21 mouse cellular contexts compared by ENCODE assay signal in the genomic region with DNA sequence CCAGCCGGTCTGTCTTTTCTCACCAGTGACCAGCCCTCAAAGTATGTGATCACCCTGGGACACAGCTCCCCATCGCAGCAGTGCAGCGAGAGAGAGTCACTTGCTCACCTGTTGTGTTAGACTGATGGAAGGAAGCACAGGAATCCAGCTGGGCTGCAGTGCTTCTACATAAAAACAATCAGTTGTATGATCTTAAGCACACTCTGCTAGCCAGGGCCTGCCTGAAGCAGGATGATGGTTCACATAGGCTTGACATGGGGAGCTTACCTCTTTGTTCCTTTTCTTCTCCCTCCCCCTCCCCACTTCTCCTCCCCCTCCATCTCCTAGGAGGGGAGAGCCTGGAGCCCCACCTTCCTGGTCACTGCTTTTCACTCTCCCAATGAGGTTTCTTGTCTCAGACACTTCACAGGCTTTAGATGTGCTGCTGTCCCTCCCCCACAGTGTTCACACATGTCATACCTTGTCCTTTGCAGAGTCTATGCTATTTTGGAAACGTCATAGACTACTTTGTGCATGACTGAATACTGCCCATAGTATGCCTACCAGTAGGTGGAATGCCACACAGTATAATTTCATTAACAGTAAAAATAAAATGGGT.
A peak's percentile ranks its signal among the peaks of the same experiment; 100 is the strongest.
DNase-seq lines count a peak whose midpoint lies in the region; ATAC-seq lines count a peak whose summit lies in the region.
"Had no signal": no experiment of that assay in that cellular context is flagged by ENCODE, and none has a peak within 500 bp of the region (broad histone marks: within the 10 kb centered on the region; RNA-seq: fewer than 3 reads in every experiment).

No protein-coding gene starts in this region.

- no peak for ATAC-seq in heart, embryonic 13.5 days (ENCODE audit: extremely low read depth, insufficient number of reproducible peaks, low FRiP score, low TSS enrichment)
- ATAC-seq in embryonic facial prominence, embryonic 11.5 days (replicated peaks; ENCODE audit: insufficient number of reproducible peaks, low FRiP score, low TSS enrichment, low read depth) = no peak; the same call in 1 of the 2 replicates
- ATAC-seq in intestine, embryonic 16.5 days = peak; percentile 31; the same call in 1 of the 2 replicates
- peak; percentile 66 for ATAC-seq in stomach, embryonic 16.5 days (ENCODE audit: insufficient read depth, low FRiP score)
- ATAC-seq in megakaryocyte progenitor cell, adult 5-6 weeks (replicated peaks; ENCODE audit: poor library complexity) = no peak
- ATAC-seq: activated CD4-positive, CD25-positive, alpha-beta regulatory T cell, adult 4 months; forebrain, postnatal 0 days had no signal

- H3K4me1 ChIP-seq in heart, embryonic 13.5 days = peaks cover 12% of the 10 kb centered on the region
- no peaks in the 10 kb centered on the region for H3K4me1 ChIP-seq in embryonic facial prominence, embryonic 11.5 days (ENCODE audit: control insufficient read depth, insufficient read depth, low read length)
- H3K4me1 ChIP-seq in intestine, embryonic 16.5 days (ENCODE audit: control insufficient read depth, insufficient read depth, low read length) = no peaks in the 10 kb centered on the region
- no peaks in the 10 kb centered on the region for H3K4me1 ChIP-seq in stomach, embryonic 16.5 days (ENCODE audit: control insufficient read depth, insufficient read depth, low read length)
- H3K4me1 ChIP-seq: hindbrain, embryonic 15.5 days; neural tube, embryonic 13.5 days had no signal

- no peak overlapping the region for H3K9ac ChIP-seq in heart, embryonic 13.5 days
- no peak overlapping the region for H3K9ac ChIP-seq in embryonic facial prominence, embryonic 11.5 days (replicated peaks; ENCODE audit: low read length)
- H3K9ac ChIP-seq in intestine, embryonic 16.5 days (ENCODE audit: low read depth, low read length) = no peak overlapping the region
- no peak overlapping the region for H3K9ac ChIP-seq in stomach, embryonic 16.5 days (ENCODE audit: low read length)
- H3K9ac ChIP-seq: forebrain, postnatal 0 days; hindbrain, embryonic 15.5 days; neural tube, embryonic 13.5 days had no signal

- H3K36me3 ChIP-seq in heart, embryonic 13.5 days = no peaks in the 10 kb centered on the region
- no peaks in the 10 kb centered on the region for H3K36me3 ChIP-seq in embryonic facial prominence, embryonic 11.5 days (replicated peaks; ENCODE audit: control insufficient read depth, insufficient read depth, low read depth, low read length)
- no peaks in the 10 kb centered on the region for H3K36me3 ChIP-seq in intestine, embryonic 16.5 days (ENCODE audit: control insufficient read depth, insufficient read depth, low read length)
- H3K36me3 ChIP-seq in stomach, embryonic 16.5 days (ENCODE audit: control insufficient read depth, insufficient read depth, low read length) = no peaks in the 10 kb centered on the region
- H3K36me3 ChIP-seq: hindbrain, embryonic 15.5 days; neural tube, embryonic 13.5 days had no signal

- H3K27me3 ChIP-seq in heart, embryonic 13.5 days (replicated peaks) = no peaks in the 10 kb centered on the region
- no peaks in the 10 kb centered on the region for H3K27me3 ChIP-seq in embryonic facial prominence, embryonic 11.5 days (ENCODE audit: control insufficient read depth, insufficient read depth, low read length)
- no peaks in the 10 kb centered on the region for H3K27me3 ChIP-seq in intestine, embryonic 16.5 days (replicated peaks; ENCODE audit: control insufficient read depth, insufficient read depth, low read length)
- H3K27me3 ChIP-seq in stomach, embryonic 16.5 days (ENCODE audit: control insufficient read depth, insufficient read depth, low read length) = no peaks in the 10 kb centered on the region
- H3K27me3 ChIP-seq: hindbrain, embryonic 15.5 days; neural tube, embryonic 13.5 days had no signal

- WGBS in heart, embryonic 13.5 days = 25% methylated on average over 4 of the region's 4 CpGs
- WGBS in embryonic facial prominence, embryonic 11.5 days = 26% methylated on average over 4 of the region's 4 CpGs
- 36% methylated on average over 4 of the region's 4 CpGs for WGBS in intestine, embryonic 16.5 days
- 31% methylated on average over 4 of the region's 4 CpGs for WGBS in stomach, embryonic 16.5 days

- H3K4me3 ChIP-seq in heart, embryonic 13.5 days = no peak overlapping the region
- no peak overlapping the region for H3K4me3 ChIP-seq in embryonic facial prominence, embryonic 11.5 days (ENCODE audit: low read depth, low read length)
- H3K4me3 ChIP-seq in intestine, embryonic 16.5 days (ENCODE audit: low read length) = no peak overlapping the region
- no peak overlapping the region for H3K4me3 ChIP-seq in stomach, embryonic 16.5 days (replicated peaks; ENCODE audit: low read length)
- H3K4me3 ChIP-seq: hindbrain, embryonic 15.5 days; neural tube, embryonic 13.5 days had no signal

- peak overlapping the region; percentile 20; the same call in 1 of the 2 replicates for H3K4me2 ChIP-seq in heart, embryonic 13.5 days
- H3K4me2 ChIP-seq in embryonic facial prominence, embryonic 11.5 days (ENCODE audit: low read depth, low read length) = no peak overlapping the region
- H3K4me2 ChIP-seq in intestine, embryonic 16.5 days (ENCODE audit: low read depth, low read length) = no peak overlapping the region
- H3K4me2 ChIP-seq in stomach, embryonic 16.5 days (ENCODE audit: low read depth, low read length) = no peak overlapping the region; the same call in 1 of the 2 replicates
- H3K4me2 ChIP-seq: hindbrain, embryonic 15.5 days; neural tube, embryonic 13.5 days had no signal

- no peaks in the 10 kb centered on the region for H3K9me3 ChIP-seq in heart, embryonic 13.5 days
- H3K9me3 ChIP-seq in embryonic facial prominence, embryonic 11.5 days (replicated peaks; ENCODE audit: control insufficient read depth, low read length) = no peaks in the 10 kb centered on the region
- no peaks in the 10 kb centered on the region for H3K9me3 ChIP-seq in intestine, embryonic 16.5 days (ENCODE audit: control insufficient read depth, low read length)
- H3K9me3 ChIP-seq in stomach, embryonic 16.5 days (replicated peaks; ENCODE audit: control insufficient read depth, low read length) = no peaks in the 10 kb centered on the region
- H3K9me3 ChIP-seq: hindbrain, embryonic 15.5 days; neural tube, embryonic 13.5 days had no signal

- no peak overlapping the region for H3K27ac ChIP-seq in heart, embryonic 13.5 days (replicated peaks)
- no peak overlapping the region for H3K27ac ChIP-seq in embryonic facial prominence, embryonic 11.5 days (replicated peaks; ENCODE audit: low read depth, low read length)
- H3K27ac ChIP-seq in intestine, embryonic 16.5 days (ENCODE audit: low read length) = no peak overlapping the region
- H3K27ac ChIP-seq in stomach, embryonic 16.5 days (ENCODE audit: low read length) = no peak overlapping the region
- H3K27ac ChIP-seq: hindbrain, embryonic 15.5 days; neural tube, embryonic 13.5 days had no signal

- intact Hi-C loops in heart, postnatal 10 days (cut with DNase I) = no loop called here
- intact Hi-C loops in gastrocnemius, postnatal 36 days (cut with DNase I) = no loop called here

- no peak for DNase-seq in heart, postnatal 10 days
- peak; percentile 29 for DNase-seq in embryonic facial prominence, embryonic 11.5 days (ENCODE audit: low spot score)
- DNase-seq in adrenal gland, postnatal 10 days = no peak
- DNase-seq in gastrocnemius, postnatal 36 days = no peak
- DNase-seq: adrenal gland, postnatal 36 days; cerebellum, adult 2 months; forebrain, postnatal 0 days; heart, adult 11 months; heart, postnatal 36 days; kidney, adult 2 months; kidney, postnatal 36 days; lung, postnatal 36 days; right cerebral cortex, postnatal 25 days; thymus, postnatal 4 days had no signal

Comparison
In these comparisons a context has a peak if more than half of its experiments do, and no peak if none do; other contexts are left out.
1. ATAC-seq: peak in intestine, embryonic 16.5 days (single experiment) and stomach, embryonic 16.5 days (single experiment); none in heart, embryonic 13.5 days (single experiment), embryonic facial prominence, embryonic 11.5 days (single experiment) and megakaryocyte progenitor cell, adult 5-6 weeks (single experiment).